Mouse (Mus musculus): ENCODE measurements around the gene Ywhab.

Ywhab gene

DNA sequence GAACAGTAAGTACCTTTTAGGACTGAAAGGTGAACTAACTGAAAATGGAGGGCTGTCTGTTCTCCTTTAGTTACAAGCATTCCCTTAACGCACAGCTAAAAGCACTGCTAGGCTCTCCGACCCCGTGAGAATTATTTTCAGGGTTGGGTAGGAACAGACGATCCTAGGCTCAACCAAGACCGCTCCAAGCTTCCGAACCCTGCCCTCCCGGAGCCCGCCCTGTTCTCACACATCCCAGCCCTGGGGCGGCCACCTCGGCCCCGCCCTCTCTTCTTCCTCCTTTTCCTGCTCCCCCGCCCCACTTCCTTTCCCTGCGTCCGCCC is at the start of gene Ywhab:
Gene Ywhab, plus strand, starts transcription at position 307 of the 323 bp plus-strand sequence.
- no peak for DNase-seq

DNA sequence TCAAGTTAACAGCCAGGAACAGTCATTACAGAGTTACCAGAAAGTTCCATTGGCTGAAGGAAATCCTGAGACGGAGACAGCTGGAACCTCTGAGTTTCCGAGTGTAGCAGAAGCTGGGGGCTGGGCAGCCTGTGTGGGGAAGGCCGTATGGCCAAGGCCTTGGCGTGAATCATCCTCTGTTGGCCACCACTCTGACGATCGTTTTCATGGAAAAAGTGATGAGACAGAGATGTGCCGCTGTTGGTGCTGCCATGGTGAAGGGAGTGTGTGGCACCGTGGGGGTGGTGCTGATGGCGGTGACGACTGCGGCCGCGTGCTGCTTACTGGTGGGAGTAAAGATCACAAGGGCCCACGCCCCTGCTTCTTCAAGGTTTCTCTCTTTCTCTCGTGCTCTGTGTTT is 48.5 kb upstream of the Ywhab start:
- peak; percentile 86 for DNase-seq

DNA sequence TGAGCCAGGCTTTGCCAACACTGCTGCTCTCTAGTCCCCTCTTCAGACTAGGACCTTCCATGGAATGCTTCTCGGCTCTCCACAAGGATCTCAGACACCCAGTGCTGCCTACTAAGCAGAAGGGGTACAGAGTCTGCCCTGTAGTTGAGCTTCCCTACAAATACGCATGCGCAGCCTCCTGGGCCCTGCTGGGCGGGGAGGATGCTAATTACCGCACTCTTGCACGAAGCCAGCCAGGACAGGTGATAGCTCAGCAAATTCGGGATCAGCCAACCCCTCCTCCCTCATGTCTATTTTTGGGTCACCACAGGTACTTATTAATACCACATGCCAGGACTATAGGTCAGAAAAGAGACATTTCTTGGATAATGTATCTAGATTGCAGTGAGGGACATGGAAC is 46.8 kb upstream of the Ywhab start:
- DNase-seq, result peak; percentile 67

DNA sequence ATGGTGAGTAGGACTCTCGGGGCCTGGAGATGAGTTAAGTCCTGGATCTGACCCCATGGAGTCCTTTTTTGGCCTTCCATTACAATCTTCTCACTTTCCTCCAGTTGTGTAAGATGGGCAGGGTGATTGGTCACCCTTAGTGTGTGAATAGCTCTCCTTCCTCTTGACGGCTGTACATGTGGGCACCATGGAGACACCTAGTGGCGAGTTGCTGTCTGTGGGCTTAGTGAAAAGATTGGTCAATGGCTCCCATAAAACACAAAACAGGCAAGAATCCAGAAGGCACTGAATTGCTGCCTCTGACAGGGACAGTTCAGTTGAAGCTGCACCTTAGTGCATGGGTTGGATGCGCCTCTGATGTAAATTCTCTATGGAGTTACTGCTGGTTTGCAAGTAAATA is 43.0 kb upstream of the Ywhab start:
- peak; percentile 89 for DNase-seq

DNA sequence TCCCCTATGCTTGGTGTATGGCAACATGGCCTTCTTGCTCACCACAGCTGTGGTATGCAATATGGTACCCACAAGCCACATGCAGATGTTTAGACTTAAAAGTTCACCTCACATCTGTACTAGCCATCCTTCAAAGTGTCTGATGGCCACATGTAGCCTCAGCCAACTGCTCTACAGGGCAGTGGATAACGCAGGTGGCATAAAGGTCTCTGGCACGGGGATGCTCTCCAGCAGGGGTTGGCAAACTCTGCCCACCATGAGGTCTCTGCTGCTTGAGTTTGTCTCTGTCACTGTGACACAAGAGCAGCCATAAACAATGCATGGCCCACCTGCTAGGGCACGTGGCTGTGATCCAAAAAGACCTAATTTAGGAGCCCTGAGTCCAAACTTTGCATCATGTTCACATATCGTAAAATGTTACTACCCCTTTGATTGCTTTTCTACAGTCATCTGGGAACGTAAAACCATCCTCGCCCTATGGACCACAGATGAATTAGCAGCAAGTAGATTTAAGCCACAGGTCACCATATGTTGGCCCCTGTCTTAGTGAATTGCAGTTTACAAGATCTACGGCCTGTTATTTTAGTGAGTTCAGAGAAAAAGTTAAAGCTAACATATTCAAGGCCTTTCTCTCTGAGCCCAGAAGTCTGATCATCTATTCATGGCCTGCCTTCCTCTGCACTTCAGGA is 41.0 kb upstream of the Ywhab start:
- peak; percentile 82 for DNase-seq

DNA sequence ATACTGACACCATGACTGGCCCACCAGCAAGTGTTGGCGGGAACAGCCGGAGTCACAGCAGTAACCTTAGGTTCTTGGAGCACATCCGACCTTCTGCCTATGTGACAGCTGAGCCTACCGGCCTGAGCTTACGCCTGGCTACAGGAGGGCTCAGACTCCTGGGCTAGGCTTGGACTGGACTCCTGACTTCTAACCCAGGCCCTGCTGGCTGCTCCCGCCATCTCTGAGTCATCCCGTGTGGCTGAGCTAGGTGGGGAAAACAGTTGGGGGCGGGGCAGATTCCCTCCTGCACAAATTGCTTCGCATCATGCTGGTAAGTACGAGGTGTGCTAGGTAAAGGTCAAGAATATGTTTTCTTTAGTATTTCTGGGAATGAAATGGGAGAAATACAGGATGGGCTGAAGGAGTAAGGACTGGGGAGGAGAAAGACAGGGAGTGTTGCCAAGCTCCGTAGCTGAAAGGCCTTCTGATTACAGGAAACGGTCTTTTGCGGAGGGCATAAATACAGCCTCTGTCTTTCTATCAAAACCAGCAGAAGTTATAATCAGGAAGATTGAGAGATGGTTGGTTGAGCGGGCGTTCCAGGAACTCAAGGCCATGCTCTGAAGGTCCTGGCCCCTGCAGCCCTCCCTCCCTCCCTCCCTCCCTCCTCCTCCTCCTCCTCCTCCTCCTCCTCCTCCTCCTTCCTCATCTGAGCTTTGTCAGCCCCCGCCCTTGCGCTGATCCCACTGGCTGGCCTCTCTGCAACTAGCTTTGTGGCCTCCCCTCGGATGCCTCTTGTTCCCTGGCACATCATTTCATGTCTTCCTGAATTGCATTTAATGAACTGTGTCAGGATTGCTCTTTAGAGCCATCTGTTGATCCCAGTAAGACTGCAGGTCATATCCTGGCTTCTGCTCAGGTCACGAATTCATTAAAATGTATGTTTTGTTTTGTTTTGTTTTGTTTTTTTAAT is 29.9 kb upstream of the Ywhab start:
- peak; percentile 89 for DNase-seq

DNA sequence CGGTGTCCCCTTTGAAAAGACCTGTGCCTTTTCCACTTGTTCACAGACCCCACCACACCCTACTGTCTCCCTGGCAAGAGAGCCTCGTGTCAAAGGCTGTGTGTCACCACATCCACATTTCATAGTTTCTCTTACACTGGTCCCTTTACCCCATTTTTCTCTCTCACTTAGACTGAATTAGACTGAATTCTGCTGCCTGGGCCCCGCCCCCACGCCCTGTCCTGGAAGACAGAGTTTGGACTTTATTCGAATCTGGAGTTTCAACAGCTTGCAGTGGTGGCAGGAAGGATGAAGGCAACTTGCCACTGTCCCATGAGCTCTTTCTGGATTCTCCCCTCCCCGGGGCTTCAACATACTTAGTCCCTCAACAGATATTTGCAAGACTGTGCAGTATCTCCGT is 29.1 kb upstream of the Ywhab start:
- peak; percentile 78 for DNase-seq

DNA sequence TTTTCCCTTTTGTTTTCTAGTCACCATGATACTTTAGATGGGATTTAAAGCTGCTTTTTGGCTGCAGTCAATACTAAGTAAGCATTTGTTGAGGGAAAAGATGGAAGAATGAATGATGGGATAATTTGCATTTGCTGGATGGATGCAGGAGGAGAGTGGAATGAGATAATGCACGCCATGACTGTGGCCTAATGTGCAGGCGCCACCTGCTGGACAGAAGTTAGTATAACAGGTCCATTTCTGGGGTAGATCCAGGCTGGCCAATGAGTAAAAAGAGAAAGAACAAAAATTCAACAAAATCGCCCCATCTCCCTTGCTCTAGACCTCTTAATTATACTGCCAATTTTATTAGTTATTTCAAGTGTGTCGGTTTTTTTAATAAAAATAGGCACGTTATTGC is 26.2 kb upstream of the Ywhab start:
- peak; percentile 89 for DNase-seq

DNA sequence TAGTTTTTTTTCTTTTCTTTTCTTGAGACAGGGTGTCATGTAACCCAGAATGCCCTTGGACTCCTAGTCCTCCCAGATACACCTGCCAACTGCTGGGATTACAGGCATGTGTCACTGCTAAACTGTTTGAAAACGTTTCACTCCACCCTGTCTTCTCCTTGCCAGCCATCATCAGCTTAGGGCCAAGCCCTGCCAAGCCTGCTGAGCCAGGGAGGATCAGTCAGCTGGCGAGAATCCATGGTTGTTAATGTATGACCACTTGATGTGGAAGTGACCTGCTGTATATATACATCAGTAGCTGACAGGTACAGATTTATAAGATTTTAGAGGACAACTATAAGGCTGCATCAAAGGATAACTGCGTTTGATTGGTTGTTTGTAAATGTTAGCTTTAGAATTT is 24.4 kb upstream of the Ywhab start:
- DNase-seq, result peak; percentile 81

DNA sequence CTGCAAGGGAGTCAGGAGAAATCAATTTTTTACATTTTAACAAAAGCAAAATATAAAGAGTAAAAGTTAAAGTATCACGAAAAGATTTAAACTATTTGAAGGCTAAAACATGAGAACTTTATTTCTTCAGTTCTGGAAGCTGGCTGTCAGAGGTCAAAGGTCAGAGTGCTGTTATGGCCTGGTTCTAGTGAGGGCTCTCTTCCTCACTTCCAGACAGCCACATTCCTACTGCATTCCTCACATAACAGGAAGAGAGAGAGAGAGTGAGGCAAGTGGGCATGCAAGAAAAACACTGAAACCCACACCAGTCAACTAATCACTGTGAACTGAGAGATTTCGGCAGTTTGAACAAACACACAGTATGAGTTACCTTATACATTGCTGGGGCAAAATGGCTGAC is 20.7 kb upstream of the Ywhab start:
- peak; percentile 72 for DNase-seq

DNA sequence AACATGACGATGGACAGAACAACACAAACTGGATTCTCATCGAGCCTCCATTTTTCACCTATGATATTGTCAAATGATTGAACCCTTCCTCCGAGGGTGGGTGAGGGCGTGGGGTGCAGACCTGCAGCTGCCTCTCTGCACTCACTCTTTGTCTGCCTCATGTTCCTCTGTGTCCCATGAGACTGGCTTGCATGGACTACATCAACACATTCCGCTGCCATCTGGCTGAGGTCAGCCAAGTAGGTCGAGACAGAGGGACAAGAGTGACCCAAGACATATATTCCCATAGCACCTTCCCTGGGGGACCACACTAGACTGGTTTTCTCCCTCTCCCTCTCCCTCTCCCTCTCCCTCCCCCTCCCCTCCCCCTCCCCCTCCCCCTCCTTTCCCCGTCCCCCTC is 18.3 kb upstream of the Ywhab start:
- DNase-seq, result peak; percentile 92

DNA sequence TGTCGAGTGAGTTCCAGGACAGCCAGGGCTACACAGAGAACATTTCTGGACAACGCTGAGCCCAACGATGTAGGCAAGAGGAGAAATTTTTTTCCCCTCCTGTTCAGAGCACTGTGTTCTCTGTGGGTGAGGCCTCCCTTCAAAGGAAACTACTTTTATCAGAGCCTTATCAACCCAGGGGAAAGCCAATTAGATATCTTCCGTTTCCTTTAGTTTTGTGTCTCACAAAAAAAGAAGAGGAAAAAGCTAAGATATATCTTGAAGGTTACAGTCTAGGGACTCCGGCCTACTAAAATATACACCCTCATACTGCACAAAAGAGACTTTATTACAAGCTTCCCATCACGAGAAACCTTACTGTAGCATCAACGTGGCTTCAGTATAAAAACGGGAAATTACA is 7.5 kb upstream of the Ywhab start:
- DNase-seq, result no peak

DNA sequence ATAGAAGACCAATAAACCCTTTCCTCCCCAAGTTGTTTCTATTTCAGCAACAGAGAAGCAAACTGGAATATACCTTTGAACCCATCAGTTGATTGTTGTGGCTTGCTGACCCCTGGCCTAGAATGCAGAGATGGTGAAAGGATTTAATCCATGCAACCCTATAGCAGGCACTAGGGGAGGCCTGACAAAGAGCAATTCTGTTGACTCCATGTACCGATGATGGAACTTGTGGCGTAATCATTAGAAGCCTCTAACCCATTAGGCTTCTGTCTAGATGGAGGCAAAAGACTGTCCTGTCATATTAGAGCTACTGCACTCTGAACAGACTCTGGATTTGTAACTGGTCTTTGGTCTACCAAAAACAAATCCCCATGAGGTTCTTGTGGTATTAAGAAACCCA is 1.9 kb upstream of the Ywhab start:
- peak; percentile 74 for DNase-seq

DNA sequence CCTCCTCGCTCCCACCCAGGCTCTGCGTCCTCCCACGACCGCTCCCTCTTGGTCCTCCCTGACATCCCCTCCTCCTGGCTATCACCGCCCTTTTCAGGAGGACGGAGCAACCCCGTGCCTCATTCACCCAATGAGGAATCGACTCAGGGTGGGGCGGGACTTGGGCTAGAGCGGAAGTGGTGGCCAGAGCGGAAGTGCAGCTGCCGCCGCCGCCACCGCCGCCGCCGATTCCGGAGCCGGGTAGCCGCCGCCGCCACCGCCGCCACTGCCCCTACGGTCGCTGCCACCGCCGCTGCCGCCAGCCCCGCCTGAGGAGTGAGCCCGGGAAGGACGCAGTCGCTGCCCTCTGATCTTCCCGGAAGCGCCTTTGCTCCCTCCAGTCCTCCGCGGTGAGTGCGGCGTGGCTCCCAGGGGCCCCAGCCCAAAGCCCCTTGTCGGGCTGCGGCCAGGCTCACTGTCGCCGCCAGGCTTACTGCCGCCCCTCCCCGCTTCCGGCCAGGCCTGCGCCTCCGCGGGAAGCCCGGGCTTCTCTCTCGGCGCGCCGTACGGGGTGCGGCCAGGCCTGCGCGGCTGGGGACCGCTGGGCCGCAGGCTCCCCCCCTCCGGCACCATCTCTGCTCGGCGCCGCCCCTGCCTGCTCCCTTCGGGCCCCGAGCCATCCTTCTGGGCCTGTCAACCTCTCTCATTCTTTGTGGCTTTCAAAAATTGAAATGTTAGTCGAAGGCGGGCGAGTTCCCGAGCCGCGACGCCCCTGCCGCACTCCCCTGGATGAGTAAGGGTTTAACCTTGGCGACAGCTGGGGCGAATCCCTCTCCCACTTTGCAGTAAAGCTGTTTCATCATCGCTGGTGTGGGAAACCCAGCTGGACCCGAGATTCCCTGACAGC is 460 bp downstream of the Ywhab start:
- peak; percentile 100 for DNase-seq

DNA sequence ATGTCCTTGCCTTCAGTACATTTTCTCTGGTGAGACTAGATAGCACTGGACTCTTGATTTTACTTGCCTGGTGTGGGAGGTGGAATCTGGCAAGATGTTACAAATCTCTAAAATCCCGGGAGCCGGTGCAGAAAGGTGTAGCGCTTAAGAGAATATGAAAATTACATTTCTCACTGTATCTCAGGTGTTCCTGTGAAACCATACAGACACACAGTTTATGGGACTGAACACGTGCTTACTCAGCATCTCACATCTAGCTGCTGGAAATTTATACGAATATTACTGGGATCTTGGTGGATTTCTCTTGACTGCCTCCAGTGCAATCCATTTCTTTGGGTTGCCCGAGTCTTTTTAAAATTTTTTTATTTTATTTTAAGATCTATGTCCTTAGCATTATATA is 1.5 kb downstream of the Ywhab start:
- DNase-seq, result no peak

DNA sequence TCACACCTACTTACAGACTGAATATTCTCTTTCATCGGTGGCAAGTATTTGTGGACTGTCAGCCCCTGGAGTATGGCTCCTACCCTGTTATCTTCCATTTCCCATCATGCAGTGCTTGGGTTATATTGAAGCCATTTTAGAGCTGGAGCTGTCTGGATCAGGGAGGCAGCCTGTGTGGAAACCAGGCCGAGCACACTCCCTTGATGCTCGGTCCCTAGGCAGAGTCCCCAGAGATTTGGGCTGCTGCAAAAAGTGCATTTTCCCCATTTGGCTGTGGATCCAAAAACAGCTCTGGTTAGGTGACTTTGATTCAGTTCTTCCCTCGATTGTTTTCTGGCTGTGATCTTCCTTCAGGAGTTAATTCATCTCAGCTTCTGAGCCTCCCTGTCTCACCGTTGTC is 2.1 kb downstream of the Ywhab start:
- peak; percentile 88 for DNase-seq

DNA sequence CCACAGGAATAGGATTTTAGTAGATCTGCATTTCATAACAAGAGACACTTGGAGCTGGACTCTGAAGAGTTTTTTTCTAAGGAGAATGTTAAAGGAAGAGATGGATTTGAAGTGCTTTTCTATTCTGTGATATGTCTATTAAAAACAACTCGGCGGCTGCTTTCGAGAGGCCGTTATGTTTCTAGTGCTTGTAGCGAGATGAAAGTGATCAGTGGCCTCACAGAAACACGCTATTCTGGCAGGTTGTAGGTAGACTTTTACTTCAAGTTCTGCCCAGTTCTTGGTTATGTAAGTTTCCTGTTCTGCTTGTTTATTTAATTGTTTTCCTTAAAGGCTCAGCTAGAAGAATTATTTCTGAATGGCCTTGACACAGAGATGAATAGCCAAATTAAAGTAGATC is 4.2 kb downstream of the Ywhab start:
- peak; percentile 69 for DNase-seq

DNA sequence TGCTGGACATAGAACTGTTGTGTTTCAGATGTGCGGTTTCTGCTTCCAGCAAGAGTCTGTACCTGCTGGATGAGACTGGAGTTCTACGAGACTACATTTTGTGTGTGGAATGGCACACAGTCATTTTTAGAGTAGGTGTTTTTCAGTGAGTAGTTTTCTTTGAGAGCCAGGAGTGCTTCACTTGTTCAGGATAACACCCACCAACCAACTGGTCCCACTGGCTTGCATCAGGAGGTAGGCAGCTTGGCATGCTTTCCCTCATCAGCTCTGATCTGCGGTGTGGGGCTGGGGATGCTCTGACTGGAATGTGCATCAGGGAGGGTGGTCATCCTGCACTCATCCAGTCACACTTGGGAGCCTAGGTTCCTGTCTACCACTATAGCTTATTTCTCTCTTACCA is 7.9 kb downstream of the Ywhab start:
- DNase-seq, result peak; percentile 78

DNA sequence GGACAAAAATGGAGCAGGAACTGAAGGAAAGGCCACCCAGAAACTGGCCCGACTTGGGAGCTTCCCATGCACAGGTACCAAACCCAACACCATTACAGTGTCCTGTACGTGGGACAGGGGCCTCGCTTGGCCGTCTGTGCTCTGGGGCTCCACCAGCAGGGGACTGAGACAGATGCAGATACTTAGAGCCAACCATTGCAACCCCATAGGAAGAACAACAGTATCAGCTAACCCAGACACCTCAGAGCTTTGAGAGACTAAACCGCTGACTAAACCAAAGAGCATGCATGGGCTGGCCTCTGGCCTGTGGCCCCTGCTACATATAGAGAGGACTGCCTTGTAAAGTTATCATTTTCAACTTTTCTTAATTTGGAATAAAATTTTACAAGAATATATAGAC is 9.7 kb downstream of the Ywhab start:
- peak; percentile 79 for DNase-seq

DNA sequence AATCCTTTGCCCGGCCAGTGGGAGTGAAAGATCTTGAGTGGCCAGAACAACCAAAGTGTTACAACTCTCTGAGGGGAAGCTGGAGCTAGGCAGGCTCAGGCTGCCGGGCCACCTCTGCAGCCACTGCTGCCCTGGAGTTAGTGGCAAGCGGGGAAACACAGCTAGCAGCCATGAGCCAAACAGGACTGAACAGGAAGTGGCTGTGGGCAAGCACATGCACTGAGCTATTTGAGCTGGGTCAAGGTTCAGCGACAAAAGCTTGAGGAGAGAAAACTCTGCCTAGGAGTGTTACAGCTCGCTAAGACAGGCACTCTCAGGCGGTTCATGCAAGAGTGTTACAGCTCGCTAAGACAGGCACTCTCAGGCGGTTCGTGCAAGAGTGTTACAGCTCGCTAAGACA is 12.2 kb downstream of the Ywhab start:
- DNase-seq, result peak; percentile 94

DNA sequence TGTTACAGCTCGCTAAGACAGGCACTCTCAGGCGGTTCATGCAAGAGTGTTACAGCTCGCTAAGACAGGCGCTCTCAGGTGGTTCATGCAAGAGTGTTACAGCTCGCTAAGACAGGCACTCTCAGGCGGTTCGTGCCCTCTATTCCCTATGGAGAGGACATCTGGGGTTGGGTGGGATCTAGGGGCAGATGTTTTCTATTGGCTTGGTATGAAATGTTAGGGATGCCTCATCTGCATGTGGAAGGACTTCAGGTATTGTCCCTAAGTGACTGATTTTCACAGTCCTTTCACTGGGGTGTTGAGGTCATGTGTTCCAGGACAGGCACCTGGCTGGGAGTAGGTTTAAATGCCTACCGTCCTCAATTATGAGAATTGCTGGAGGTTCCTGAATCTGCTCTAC is 12.8 kb downstream of the Ywhab start:
- DNase-seq, result peak; percentile 85

DNA sequence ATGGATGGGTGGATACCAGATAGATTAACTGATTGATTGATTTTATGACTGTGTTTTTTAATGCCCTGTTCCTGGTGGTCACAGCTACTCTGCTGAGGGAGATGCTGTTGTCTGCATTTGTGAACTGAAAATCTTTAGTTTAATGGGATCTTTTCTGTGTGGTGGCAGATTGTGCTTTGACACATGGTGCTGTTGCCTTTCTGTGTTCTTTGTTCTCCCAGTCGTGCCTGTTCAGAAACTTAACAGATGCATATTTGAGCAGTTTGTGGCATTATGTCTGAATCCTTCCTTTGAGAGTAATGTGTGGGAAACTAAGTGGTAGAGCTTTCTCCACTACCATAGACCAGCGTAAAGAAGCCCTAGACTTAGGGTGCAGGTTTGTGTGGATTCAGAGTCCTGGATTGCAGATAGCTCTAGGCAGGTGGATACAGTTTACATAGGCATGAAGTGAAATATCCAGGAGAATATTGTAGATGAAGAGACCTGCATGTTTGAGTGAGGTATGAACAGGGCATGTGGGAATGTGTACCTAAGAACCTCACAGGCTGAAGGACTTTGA is 13.3 kb downstream of the Ywhab start:
- DNase-seq, result peak; percentile 84

DNA sequence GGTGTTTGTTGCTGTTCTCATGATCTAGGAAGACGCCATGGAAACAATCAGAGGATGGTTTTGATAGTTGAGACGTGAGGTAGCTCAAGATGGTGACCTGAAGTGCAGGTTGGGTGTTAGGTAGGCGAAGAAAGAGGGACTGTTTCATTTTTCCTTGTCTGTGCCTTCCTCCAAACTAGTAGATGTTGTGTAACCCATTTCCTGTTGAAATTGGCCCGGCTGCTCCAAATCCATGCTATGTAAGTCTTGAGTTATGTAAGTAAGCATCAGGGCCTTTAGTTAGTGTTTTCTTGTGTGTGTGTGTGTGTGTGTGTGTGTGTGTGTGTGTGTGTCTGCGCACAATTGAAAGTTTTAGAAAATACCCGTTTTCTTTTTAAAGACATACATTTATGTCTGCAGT is 14.5 kb downstream of the Ywhab start:
- DNase-seq, result peak; percentile 96

Measured in heart, adult 11 months (tissue).